Mouse (Mus musculus): Measurements from ENCODE around the gene Tsc1.
A peak's percentile ranks its signal among the peaks of the same experiment; 100 is the strongest.

The Tsc1 gene

DNA sequence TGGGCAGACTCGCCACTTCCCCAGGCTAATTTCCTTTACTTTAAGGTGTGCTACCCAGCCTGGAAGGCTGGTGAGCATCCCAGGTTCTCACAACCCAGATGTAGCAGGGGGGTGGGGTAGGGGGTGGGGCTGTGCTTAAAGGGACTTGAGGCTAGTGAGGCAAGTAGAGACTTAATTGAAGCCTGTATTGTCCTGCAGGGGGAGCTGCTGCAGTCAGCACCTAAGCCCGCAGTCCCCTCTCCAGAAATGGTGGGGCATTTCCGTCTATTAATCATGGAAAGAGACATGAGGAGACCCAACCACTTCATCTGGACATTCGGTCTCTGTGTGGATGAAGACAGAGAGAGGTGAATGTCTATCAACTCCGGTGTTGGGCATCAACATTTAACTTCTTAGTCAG is 24.7 kb upstream of the Tsc1 start:
- peak in 1 of 2 experiments; percentile 18 for DNase-seq

DNA sequence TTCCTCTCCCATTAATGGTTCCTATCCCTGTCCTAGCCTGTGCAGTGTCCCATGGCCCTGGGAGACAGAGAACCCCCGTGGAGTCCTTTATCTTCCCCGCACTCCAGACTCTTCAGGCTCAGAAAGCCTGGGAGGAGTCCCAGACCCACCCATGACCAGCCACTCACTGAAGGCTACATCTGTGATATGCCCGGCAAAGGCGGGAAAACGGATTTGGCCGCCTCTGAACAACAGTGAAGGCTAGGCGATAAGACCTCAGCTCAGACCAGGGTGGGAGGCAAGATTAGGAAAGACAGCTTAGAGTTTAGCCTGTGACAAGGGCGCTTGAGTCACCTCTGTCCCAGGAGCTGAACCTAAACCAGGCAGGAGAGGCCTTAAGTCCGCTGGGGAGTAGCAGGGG is 24.2 kb upstream of the Tsc1 start:
- DNase-seq, result no peak

DNA sequence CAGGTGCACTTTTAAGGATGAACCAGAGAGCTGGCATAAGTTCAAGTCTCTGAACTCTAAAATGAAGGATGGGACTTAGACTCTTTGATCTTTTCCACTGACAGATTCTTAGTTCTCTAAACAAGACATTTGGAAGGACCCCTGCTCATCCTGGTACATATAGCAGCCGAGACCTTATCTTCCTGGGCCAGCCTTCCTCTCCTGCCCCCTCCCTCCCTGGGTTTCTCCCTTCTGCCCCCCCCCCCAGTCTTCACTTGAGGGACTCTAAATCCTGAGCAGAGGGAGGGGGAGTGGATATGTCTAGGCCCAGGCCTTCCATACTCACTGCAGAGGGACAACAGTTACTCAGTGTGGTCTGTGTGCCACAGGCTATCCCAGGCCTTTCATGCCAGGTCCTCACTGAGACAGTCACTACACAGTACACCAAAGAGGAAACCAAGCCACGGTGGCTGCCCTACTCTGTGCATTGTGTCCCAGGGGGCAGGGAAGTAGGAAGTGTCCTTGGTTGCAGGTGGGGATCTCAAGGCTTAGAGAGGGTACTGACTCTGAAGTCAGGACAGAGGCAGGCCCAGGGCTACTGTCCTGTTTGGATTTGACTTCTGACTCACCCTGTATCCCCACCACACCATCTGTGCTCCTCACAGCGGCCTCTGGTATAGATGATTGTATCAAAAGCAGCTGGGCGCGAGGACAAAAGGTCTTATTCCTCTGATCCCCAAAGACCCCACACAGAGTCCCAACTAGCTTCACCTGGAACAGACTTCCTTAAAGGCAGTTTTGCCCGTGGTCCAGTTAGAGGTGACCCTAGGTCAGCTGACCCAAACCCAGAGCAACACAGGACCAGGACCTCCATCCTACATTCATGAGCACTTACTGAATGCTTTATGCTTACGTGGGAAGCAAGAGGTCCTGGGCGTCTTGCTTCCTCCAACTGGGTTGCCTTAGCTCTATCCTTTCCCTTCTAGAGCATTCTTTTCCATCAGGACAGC is 23.2 kb upstream of the Tsc1 start:
- DNase-seq, result no peak

DNA sequence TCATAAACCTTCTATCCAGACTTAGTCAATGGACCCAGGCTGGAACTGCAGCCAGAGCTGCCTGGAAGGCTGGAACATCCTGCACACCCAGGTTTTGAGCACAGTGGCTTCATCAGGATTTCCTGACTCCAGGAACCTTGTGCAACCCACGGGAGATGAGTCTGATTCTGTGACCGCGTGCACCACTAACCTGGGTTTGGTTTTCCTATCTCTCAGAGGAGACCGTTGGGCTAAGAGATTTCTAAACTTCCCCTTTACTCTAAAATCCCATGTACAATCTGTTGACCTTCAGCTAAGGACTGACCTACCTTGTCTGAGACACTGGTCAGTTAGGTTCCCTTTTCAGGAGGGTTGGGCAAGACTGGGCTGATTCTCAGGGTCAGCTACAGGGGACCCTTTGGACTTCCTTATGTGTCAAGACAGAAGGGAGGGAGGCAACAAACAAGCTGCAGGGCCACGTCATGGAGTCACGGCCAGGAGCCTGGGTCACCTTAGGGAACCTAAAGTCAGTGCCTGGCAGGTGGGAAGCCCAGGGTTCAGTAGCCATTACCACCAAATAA is 22.2 kb upstream of the Tsc1 start:
- no peak for DNase-seq

DNA sequence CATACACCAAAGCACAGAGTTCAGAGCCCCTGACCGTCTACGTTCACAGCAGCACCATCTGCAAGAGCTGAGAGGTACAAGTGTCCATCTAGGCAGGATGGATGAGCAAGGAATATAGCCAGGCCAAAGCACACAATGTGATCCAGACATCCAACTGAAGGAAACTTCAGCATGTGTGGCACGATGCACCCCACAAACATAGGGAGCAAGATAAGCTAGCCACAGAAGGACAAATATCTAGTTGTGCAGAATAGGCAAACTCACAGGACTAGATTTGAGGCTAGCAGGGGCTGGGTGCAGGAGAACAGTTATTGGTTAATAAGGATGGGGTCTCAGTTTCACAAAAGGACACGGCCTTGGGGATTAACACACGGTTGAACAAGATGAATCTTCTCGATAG is 21.7 kb upstream of the Tsc1 start:
- DNase-seq, result no peak

DNA sequence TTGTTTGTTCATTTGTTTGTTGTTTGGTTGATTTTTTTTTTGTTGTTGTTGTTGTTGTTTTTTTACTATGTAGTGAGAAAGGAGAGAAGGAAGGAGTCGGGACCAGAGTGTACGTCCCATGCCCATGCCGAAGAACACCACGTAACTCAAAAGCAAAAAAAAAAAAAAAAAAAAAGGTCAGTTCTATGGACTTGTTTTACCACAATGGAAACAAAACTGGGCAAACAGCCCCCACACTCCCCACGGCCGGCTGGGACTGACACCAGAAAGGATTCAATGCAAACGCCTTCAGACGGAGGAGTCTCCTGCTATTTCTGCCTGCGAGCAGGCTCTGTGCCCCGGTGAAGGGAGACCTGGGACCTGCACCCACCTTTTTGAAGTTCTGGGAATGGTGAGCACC is 20.5 kb upstream of the Tsc1 start:
- no peak for DNase-seq

DNA sequence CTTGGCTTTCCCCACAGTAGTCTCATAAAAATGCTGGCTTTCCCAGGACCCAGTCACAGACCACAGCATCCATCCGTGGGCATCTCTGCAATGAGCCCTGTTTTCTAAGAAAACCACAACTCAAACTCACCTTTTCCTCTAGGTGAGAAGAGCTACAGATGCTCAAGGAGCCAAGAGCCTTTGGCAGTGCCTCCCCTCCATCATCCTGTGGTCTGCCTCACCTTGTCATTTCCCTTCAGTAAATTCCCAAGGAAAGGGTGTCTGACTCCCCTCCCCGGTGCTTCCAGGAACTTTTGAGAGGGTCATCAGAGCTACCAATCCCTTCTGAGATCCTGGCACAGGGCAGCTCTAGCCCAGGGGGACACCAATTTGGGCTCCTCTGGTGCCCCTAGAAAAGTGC is 19.9 kb upstream of the Tsc1 start:
- no peak for DNase-seq

DNA sequence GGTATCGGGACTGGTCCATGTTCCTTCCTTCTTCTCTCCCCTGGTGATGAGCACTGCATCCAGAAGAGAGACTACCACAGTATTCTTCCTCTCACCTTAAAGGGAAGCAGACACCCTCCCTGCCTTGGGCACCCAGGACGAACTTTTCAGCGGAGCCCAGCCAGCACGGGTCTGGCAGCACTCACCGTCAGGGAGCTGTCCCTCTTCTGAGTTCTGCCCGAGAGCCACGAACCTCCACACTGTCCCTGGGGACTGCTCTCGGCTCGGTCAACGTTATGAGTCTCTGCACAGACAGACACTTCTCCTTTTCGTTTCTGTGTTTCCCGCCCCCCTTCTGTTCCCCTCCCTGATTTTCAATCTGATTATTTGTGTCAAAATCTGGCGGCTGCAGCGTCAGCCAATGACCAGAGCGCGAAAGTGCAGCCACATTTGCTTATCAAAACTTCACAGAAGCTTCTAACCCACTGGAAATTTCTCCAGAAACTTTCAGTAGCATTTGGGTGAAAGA is 19.3 kb upstream of the Tsc1 start, which contains the start of gene Gfi1b:
TSS of gene Gfi1b (minus strand) at position 319 of the 508 bp plus-strand sequence.
- DNase-seq, result no peak

DNA sequence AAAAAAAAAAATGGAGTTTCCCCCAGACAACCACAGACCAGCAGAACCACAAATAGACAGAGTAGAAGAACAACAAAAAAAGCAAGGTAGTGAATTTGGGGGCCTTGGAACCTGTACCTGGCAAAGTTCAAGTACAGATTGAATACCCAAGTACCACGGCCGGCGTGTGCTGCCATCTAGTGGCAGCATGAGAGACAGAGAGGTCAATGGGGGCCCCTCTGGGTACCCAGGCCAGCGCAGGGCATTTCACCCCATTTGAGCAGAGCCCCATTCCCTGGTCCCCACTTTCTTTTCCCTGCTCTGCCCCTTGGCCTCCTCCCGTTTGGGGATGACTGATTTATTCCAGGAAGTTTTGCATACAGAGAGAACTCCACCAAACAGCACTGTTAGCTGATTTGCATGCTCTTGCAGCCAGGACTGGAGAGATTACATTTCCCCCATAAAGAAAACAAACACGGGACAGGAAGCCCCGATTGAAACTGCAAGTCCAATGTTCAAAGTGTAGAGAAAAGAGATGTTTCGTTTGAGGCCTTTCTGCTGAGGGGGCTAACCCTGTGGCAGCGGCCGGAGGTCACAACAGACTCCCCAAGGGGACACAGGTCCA is 18.4 kb upstream of the Tsc1 start:
- DNase-seq, result peak; percentile 53 to 60

DNA sequence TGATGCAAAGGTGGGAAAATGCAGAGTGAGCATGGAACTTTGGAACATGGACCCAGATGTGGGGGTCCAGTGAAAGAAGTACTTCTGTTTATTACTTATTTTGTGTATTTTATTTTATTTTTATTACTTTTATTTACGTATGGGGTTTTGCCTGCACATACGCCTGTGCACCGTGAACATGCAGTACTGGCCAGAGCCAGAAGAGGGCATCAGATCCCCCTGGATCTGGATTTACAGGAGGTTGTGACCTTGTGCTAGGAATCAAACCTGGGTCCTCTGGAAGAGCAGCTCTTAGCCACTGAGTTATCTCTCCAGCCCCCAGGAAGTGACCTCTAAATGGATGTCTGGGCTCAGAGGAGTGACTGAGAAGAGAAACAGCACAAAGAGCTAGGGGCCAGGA is 16.2 kb upstream of the Tsc1 start:
- no peak for DNase-seq

DNA sequence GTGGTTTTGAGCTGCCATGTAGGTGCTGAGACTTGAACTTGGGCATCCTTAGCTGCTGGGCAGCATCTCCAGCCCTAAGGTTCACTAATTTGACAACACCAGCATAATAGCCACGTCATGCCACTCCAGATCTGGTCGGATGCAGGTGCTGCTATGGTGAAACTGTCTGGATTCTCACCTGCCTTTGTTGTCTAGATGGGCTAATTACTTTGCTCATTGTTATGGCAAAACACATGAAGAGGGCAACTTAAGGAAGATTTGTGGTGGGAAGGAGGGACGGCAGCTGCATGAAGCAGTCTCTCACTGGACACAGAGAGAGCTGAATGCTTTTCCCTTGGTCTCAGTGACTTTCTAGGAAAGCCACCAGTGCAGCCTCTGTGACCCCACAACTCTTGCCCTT is 15.0 kb upstream of the Tsc1 start:
- DNase-seq, result no peak

DNA sequence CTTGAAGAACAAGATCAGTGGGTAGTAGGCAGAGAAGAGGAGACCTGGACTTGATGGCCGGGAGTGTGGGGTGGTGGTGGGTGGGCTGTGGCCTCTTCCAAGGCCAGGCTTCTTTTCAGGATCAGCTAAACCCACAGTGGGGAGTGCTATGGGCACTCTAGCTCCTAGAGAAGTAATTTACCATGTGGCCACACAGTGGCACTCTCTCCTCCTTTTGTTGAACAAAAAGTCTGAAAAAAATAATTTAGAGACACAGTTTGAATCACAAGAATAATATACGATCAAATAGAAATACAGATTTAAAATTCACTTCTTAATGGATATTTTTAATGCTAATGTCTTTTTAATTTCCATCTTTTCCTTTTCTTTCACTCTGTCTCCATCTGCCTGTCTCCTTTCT is 13.0 kb upstream of the Tsc1 start:
- DNase-seq, result peak in 1 of 2 experiments; percentile 53

DNA sequence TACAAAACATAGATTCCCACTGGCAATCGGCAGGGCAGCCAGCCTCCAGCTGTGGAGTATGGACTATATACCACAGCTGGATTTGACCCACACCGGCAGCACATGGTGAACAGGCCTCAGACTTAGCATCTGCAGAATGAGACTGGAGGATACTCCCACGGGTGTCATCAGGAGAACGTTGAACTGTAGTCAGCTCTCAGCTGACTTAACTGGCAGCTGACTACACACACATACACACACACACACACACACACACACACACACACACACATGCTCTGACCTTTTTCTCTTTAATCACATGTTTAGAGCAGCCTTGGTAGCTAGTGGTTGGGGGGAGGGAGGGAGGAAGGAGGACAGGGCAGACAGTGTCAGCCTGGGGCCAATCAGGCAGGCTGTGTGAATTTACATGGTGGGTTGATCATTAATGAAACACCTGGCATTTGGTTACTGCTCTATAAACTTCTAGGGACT is 11.1 kb upstream of the Tsc1 start:
- peak; percentile 73 to 91 for DNase-seq

DNA sequence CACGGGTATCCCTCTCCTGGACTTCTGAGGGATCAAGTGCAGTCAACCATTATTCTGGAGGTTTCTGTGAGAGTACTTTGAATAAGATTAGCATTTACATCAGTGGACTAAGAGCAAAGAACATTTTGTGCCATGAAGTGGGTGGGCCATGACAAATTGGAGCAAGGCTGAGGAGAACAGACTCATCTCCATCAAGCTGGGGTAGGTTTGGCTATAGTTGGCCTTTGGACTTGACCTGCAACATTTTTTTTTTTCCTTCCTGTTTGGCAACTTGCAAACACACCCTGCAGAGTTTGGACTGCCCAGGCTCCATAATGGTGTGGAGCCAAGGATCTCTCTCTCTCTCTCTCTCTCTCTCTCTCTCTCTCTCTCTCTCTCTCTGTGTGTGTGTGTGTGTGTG is 8.4 kb upstream of the Tsc1 start:
- DNase-seq, result peak; percentile 14 to 72

DNA sequence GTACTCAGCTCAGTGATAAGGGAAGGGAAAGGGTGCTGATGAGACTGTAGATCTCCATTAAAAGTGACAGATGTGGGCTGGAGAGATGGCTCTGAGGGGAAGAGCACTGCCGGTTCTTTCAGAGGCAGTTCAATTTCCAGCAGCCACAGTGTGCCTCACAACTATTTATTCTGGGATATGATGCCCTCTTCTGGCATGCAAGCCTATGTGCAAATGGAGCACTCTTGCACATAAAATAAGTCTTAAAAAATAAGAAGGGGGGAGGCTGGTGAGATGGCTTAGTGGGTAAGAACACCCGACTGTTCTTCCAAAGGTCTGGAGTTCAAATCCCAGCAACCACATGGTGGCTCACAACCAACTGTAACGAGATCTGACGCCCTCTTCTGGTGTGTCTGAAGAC is 7.9 kb upstream of the Tsc1 start:
- DNase-seq, result peak in 1 of 2 experiments; percentile 12

DNA sequence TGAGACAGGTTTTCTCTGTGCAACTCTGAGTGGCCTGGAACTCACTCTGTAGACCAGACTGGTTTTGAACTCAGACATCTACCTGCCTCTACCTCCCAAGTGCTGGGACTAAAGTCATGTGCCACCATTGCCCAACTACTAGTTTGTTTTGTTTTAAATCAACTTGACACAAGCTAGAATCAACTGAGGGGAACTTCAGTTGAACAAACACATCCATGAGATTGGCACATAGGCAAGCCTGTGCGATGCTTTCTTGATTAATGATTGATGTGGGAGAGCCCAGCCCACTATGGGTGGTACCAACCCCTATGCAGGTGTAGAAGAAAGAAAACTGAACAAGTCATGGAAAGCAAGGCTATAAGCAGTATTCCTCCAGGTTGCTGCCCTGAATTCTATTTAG is 5.8 kb upstream of the Tsc1 start:
- peak in 1 of 2 experiments; percentile 17 for DNase-seq

DNA sequence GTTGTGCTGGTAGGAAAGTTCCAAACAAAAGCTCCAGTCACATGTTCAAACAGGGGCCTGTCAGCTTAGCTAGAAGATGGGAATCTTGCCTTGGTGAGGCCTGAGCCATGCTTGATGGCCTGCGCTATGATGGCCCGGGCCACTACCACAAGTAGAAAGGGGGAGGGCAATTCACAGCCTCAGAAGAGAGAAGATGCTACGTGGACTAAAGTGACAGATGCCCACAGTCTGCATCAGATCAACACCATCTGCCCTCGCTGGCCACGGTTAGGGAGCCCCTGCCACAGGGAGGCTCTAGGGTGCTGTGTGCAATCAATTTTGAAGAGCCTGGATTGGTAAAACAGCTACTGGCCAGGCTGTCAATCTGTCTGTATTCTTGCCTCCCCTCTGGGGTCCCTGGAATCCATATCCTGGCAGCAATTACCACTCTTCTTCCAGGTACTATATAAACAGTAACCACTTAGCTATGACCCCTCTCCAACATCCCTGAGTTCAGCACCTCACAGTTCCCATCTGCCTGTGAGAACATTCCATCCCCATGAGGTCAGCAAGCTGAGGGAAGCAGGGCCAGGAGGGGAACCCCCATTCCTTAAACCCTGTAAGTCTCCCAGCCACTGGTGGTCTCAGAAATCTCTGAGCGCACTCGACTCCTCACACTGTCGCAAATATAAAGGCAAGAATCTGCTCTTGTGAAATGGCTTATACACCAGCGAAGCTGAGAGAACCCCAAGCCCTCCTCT is 3.8 kb upstream of the Tsc1 start:
- DNase-seq, result peak in 1 of 2 experiments; percentile 29

DNA sequence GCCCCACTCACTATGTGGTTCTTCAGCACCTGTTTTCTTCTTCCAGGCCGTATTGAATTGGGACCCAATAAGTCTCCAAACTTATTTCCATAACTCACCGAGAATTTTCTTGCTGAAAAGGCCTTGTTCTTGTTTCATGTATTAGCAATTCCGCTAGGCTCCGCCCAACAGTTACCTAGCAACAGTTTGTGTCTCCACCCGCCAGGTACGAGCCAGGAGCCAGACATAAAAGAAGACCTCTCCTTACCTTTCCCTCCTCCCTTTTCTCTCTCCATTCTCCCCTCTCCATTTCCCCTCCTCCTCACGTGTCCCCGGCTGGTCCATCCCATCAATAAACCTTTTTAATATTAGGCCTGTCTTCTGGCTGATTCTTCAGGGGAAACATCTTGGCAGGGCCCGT is 2.7 kb upstream of the Tsc1 start:
- peak; percentile 52 to 55 for DNase-seq

DNA sequence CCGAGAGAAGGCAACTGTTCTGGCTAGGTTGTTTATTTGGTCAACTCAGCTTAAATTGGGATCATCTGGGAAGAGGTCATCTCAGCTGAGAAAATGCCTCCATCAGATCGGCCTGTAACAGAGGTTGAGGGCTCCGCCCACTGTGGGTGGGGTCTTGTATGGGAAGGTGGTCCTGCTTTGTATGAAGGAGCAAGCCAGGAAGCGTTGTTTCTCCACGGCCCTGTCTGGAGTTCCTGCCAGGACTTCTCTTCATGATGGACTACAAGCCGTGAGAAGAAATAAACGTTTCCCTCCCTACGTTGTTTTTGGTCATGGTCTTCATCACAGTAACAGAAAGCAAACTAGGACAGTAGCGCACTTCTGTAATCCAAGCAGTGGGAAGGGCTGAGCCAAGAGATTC is 2.1 kb upstream of the Tsc1 start:
- DNase-seq, result peak; percentile 44 to 55

DNA sequence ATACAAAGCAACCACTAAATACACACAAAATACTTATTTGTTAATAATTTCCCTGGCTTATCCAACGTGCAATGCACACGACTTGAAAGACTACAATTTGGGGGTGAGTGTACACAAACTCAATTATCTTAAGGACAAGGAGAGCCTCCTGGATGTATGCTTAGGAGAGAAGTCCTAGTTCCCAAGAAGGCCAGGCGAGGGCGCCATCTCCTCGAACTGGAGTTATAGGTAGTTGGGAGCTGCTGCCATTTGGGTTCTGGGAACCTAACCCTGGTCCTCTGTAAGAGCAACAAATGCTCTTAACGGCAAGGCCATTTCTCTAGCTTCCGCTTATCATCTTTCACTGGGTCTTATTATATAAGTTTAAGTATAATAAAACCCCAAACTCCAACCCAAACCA is 1.2 kb upstream of the Tsc1 start:
- DNase-seq, result peak; percentile 48 to 53

DNA sequence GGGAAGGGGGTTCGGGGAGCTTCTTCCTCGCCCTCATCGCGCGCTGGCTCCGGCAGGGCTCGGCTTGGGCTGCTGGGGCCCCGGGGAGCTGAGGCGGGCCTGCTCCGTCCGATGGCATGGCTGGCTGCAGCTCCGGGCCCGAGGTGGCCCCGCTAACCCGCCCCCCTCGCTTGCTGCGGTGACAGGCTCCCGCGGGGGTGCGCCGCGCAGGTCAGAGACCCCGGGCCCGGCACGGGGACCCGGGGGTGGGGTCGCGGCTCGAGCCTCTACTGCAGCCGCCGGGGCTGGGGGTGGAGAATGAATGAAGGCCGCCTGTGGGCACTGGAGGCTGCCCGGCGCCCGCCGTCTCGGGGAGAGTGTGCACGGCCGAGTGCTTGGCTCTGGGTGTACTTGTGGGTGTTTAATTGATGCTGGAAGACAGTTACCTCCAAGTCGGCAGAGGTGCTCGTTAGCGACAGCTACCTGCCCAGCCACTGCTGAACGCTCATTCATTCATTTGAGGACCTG is 460 bp downstream of the Tsc1 start:
- DNase-seq, result peak; percentile 20 to 58

DNA sequence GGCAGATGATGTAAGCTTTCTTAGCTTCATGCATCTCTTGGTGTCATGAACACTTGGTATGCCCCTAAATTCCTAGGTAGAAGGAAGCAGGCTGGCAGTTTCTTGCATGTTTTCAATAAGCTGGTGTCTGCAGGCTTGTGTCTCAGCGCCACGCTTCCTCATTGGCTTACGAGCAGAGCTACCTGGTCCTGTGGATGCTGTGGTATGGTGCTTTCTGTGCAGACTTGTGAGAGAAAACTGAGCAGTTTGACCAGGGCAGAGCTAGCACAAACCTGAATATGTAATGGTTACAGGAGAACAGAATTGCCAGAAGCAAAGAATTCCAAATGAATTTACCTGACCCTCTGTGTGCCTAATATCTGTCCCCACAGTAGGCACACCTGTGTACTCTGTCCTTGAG is 2.1 kb downstream of the Tsc1 start:
- DNase-seq, result peak; percentile 30 to 59

DNA sequence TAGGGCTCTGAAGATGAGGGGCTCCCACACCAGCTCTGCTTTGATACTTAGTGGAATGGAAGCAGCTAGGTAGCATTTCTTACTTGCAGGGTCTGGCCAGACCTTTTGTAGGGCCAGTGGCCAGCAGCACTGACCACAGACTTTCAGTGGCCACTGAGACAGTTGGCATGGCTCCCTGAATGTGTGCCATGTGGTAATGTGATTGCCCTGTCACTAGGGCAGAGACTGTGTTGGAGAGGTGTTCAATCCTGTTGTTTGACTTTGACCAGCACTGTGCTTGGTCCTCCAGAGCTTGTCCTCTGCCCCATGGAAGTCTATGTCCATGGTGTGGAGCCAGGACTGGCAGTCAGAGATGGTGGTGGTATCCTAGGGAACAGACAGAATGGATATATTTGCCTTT is 9.5 kb downstream of the Tsc1 start:
- DNase-seq, result peak; percentile 57 to 78
